Mouse (Mus musculus) cerebellum, postnatal 14 days (tissue): ENCODE results near the gene Ralgps1.
A peak's percentile ranks its signal among the peaks of the same experiment; 100 is the strongest.
"Not testable (repeated sequence)": the region's sequence is repeated elsewhere in the genome, so short reads cannot be mapped to it uniquely, and the experiment has no call there.

Experiments
- DNase-seq, 2 experiments: peaks; one replicate each; pipeline ENCODE4 v3.0.0; 2021; ENCODE audit warnings: mixed read lengths in 2 of 2

Gene Ralgps1

DNA sequence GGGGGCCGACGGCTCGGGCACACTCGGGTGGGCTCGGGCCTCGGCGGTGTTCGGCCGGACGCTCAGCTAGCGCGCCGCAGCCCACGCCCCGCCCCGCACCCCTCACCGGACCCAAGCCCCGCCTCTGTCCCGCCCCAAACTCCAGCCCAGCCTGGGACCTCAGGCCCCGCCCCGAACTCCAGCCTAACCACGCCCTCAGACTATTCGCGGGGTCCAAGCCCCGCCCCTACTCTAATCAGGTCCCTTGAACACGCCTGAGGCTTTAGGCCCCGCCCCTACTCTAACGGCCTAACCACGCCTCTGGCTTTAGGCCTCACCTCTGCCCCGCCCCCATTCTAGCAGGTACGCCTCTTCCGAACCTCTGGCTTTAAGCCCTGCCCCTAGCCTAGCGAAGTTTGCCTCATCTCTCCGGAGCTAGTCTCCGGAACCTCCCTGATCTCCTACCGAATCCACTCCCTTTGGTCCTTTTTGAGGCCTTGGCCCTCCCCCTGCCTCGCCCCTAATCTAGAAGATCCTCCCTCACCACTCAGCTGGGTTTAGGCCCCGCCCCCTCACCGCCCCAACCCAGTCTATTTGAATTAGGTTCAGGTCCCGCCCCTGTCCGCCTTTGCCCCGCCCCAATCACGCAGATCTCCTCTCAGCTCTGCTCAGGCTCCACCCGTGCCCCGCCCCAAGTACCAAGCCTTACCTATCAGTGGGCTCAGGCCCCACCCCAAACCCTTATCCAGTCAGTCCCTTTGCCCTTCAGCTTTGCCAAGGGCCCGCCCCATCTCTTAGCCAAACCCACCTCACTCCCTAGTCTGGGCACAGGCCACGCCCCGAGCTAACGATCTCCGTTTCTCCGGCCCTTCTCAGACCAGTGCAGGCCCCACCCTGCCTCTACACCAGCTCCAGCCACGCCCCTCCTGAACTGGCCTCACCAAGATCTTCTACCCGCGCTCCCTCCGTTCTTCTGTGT is 240.5 kb downstream of the Ralgps1 start:
- peak; percentile 98 to 99 for DNase-seq

DNA sequence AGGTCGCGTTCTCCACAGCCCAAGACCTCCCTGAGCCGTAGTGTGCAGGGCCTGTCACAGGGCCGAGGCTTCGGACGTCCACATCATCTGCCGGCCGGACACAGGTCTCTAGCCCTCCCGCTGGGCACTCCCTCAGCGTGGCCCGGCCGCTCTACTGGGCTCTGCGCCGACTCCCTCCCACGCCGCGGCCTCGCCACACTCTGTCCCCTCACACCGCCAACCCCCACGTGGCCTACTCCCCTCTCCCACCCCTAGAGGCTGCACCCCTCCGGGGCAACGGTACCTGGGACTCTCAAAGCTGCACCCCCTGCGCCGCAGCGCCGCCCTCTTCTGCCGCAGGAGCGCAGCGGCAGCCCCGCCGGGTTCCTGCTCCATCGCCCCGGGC is 241.2 kb downstream of the Ralgps1 start:
- peak in 1 of 2 experiments; percentile 84 for DNase-seq

DNA sequence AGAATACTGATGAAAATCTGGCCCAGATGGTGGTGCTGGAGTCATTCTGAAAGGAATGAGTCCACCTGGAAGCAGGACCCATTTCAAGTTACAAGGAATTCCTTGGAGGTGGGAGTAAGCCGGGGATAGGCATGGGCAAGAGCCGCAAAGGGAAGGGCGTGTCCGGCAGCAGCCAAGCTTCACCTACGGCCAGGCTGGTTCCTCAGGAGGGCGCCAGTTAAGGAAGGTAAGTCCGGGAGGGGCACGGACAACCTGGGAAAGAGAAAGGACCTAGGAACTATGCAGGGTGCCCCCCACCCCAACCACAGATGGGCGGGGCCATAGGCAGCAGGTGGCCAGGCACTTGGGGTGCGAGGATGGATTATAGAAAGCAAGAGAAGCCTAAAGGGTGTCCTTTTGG is 241.6 kb downstream of the Ralgps1 start:
- DNase-seq = peak; percentile 57 to 58

DNA sequence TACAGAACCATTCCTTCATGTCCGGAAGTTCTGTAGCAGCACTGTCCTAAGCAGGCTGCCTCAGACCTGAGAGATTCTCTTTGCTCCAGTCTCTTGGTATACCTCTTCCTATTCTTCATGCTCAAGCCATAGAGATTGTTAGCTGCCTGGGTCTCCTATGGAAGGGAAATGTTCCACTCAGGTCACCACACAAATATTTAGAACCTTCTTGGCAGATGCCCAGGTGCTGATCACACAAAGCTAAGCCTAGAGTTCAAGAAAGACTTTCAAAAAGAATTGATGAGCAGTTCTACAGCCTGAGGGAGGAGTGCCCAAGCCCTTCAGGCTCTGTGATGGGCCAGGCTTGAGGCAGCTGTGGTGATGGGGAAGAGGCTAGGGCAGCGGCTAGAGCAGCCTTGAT is 242.3 kb downstream of the Ralgps1 start:
- peak in 1 of 2 experiments; percentile 44 for DNase-seq

DNA sequence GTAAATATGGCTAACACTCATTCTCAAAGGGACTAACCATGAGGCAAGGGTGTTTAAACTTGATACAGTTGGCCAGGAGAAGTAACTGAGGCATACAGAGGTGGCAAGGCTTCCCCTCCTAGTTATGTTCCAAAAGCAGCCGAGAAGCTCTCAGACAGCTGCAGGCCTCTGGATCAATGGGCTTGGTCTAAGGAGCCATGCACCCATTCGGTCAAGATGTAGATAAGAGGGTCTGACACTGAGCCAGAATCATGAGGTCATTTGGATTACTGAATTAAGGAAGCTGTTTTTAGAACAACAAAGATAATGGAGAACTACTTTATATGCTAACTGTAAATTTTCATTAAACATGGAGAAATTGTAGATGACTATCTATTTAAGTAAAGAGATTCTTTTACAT is 244.0 kb downstream of the Ralgps1 start:
- DNase-seq = no peak

DNA sequence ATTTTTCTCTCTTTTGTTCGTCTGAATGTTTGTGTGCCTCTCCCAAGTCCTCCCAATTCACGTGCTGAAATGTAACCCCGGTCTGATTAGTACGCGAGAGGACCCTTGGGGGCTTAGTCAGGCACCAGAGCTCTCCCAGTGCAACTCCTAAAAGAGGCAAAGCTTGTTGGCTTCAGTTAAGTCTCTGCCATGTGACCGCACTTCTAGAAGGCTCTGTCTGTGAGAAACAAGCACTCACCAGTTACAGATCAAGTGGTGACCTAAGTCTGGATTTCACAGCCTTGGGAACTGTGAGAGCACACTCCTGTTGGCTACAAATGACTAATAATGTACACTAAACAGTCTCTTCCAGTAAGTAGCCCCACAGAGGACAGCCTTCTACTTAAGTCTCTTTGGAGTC is 248.4 kb downstream of the Ralgps1 start:
- no peak for DNase-seq

DNA sequence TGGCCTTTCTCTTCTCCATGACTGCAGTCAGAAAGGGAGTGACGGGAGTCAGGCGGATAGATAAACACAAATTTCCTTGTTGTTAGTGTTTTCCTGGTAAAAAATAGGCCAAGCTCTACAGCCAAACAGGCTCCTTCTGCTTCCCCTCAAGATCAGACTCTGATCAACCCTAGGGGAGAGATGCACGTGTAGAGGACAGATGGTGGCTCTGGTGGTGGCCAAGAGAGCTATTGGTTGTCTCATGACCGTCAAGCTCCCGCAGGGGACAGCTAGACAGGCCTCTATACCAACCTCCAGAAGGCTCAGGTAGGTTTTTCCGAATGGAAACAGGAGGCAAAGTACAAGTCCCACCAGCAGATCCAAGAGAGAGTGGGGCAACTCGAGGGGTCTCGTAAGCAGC is 270.8 kb downstream of the Ralgps1 start:
- DNase-seq = peak; percentile 65 to 82

DNA sequence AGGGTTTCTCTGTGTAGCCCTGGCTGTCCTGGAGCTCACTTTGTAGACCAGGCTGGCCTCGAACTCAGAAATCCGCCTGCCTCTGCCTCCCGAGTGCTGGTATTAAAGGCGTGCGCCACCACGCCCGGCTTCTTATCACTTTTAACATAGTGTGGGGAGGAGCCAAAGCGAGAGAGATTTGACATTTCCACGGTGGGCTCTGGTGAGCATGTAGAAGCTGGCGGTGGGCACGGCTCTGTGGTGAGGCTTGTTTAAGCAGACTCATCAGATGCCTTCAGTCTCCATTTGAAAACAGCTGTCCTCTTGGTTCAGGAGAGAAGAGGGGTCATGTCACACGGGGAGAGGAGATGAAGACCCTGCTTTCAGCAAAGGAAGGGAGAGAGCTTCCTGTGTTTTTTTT is 274.0 kb downstream of the Ralgps1 start:
- not testable (repeated sequence) for DNase-seq

DNA sequence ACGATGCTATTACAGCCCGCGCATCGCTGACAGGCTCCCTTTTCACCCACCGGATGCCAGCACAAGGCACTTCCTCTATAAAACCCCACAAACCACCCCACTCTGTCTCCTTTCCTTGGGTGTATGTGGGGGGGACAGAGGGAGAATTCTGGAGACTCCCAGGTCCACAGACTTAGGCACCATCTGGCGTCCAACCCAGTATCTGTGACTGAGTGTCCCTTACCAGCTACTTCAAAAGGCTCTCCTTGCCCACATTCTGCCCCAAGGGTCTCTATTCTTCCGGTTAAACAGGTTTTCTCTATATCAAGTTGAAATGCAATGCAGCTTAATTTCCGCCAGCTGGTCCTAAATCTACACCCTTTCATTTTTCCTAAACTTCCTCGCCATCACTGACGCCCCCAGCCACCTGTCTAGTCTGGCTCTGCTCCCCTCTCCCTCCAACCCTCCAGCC is 276.0 kb downstream of the Ralgps1 start:
- no peak for DNase-seq

DNA sequence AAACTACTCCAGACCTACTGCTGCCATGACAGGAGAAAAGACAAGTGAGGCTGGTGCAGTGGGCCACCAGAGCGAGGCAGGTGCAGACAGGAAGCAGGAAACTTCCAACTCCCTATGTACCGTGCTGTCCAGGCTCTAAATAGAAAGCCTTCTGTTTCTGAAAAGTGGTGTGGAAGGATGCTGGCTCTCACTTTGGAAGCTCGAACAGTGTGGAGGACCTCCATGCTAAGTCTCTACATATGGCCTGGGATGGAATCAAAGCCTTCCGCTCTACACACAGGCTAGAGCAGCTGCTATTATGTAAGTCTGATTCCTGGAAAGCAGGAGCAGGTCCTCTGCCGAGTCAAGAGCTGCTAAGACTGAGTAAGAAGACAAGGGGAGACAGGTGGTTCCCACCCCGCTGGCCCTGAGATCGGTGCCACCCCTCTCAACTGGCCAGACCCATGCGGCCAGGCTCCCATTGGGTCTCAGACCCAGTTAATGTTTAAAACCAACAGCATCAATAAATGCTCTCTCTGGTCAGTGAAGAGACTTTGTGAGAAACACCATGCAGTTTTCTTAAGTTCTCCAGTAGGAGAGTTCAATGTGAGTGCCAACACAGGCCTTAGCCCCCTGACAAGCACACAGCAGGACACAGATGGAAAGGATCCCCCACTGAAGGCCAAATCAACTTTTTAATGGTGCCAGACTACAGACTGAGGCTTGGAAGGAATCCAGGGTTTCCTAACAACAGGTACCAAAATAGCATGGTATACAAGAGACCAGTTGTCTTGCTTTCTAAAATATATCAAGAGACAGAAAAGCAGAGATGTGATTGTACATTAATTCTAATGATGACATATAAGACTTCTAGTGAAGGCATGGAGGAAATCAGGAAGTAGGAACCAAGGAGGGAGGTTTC is 280.4 kb downstream of the Ralgps1 start:
- DNase-seq = peak in 1 of 2 experiments; percentile 63

DNA sequence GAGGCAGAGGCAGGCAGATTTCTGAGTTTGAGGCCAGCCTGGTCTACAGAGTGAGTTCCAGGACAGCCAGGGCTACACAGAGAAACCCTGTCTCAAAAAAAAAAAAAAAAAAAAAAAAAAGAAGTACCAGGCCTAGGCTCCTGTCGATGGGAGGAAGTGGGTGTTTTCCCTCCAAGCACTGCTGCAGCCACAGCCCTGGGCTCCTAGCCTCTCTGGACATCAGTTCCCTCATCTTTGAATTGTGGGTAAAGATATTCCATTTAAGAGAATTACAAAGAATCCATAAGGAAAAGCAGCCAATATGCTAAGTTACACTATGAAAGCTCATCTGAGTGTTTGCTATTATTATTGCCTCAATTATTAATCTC is 281.3 kb downstream of the Ralgps1 start:
- DNase-seq = not testable (repeated sequence)

DNA sequence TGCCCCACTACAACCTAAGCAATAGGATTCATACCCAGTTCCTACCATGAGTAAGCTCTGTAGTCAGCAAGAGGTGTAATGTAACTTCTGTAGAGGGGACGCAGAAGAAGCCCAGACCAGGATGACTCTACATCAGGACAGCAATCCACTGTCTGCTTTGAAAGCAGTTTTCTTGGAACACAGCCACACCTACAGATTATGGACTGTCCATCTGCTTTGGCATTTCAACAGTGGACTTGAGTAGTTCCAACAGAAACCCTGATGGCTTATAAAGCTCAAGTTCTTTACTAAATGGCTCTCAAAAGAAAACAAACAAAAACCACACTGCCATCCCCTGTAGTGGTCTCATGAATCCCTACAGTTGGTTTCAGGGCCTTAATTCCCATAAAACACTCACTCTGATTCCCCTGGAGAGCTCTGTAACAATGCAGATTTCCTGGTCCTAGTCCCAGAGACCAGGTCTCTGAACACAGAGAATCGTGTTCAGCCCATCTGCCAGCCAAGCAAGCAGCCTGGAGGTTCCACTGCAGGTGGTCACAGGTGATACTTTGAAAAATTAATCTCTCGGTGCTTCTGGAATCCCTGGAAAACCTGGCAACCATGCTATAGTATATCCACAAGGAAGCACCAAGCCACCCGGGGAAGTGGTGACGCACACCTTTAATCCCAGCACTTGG is 281.8 kb downstream of the Ralgps1 start:
- DNase-seq = peak; percentile 42 to 71

DNA sequence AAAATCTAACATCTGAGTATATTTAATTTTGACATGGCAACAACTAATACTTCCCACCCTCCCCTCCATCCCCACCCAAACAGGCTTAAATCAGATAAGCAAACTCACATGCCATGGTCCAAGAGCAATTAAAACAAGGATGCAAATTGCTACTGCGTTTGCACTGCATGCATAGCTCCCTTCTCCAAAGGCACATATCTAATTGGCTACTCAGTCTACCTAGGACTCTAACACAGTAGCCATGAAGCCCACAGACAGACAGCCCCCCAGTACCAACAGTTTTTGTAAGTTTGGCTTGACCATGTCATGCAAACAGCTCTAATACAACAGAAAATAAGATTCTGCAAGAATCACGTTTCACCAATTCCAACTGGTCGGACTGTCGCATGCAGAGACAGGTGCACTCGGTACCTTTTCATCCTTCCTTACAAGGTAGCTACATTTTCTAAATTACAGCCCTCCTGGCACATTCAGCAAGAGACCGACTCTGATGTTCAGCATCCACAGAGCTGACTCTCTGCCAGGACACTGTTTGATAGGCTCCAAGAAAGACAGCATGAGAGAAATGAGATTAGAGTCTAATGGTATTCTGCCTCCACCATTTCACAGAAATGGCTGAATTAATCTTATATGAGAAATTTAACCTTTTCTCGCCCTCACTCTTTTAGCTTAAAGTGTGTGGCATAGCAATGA is 284.5 kb downstream of the Ralgps1 start:
- peak; percentile 59 to 72 for DNase-seq

DNA sequence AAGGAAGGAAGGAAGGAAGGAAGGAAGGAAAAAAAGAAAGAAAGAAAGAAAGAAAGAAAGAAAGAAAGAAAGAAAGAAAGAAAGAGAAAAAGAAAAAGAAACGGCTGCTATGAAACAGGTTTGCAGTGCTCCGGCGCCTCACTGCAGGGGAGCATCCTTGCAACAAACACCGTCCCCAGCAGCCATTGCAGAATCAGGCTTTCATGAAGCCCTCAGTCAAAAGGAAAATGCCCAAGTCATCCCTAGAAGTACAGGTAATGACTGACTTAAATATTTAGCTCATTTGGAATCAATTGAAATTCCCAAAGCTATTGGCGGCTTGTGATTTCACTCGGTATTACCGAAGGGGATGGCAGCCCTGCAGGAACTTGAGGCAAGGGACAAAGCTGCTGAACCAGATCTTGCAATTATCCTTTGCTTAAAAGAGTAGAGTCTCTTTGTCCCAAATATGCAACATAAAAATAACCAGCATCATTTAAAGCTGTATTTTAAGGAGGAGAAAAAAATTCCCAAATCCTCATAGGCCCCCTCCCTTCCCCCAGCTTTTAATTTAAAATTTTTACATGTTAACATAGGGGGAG is 285.2 kb downstream of the Ralgps1 start:
- peak; percentile 42 to 55 for DNase-seq

DNA sequence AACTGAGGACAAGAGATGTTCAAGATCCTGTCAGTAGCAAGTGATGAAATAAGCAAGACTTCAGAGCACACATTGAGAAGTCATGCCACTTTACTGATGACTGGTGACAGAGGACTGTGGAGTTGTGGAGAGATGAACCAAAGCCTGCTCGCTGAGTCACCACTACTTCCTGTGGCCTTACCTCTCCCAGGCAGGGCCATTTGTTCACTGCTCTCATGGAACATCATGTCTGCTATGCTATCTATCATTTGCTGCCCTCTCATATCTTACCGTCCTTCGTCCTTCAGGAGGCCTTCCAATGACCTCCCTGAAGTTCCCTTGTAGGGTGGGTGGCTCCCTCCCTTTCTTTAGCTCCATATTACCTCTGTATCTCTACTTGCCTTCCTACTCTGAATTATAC is 287.1 kb downstream of the Ralgps1 start:
- no peak for DNase-seq
